ENCODE assay signal across 8 mouse cellular contexts in the genomic region with DNA sequence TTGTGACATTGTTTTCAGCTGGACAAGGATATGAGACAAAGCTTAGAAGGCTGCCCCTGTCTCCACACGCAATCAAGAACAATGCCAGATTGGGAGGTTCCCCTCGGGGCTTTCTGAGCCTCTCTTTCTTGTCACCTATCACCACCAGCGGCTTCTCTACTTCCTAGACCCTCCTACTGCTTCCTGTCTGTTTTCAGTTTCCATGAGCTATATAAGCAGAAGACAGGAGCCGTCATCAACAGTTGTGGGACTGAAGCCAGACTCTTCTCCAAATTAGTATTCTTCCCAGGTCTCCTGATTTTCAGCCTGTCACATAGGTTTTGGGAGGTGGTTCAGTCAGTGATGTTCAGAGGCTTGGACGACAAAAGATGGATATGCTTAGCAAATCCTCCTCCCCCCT. TPM values are rescaled to one million over a fixed set of nuclear protein-coding genes. Genes with fewer than 3 reads are reported as not detected.
DNase-seq lines count a peak whose midpoint lies in the region; ATAC-seq and TF ChIP-seq lines count a peak whose summit lies in the region.

No protein-coding gene starts in this region.

- no peaks in the 10 kb centered on the region for H3K36me3 ChIP-seq in heart, embryonic 11.5 days (ENCODE audit: control insufficient read depth, insufficient read depth, low read length)
- no peaks in the 10 kb centered on the region for H3K36me3 ChIP-seq in kidney, embryonic 15.5 days
- no peaks in the 10 kb centered on the region for H3K36me3 ChIP-seq in myocyte (ENCODE audit: control insufficient read depth, insufficient read depth)

- no peak overlapping the region for H3K4me3 ChIP-seq in cerebellum, adult 2 months (replicated peaks; ENCODE audit: insufficient read depth, low read depth, low read length)
- H3K4me3 ChIP-seq in heart, embryonic 11.5 days (ENCODE audit: low read depth, low read length), result no peak overlapping the region
- H3K4me3 ChIP-seq in kidney, embryonic 15.5 days (replicated peaks), result no peak overlapping the region
- H3K4me3 ChIP-seq in myocyte, result no peak overlapping the region

- H3ac ChIP-seq in myocyte (ENCODE audit: control insufficient read depth, insufficient read length), result no peak overlapping the region

- H3K79me2 ChIP-seq in myocyte (ENCODE audit: control insufficient read depth, insufficient read depth), result no peaks in the 10 kb centered on the region

- peak overlapping the region; percentile 38 for H3K4me2 ChIP-seq in heart, embryonic 11.5 days
- peak overlapping the region; percentile 16; the same call in 1 of the 2 replicates for H3K4me2 ChIP-seq in kidney, embryonic 15.5 days
- peak overlapping the region; percentile 51 for H3K4me2 ChIP-seq in myocyte (ENCODE audit: low read depth)

- no peak for ATAC-seq in heart, embryonic 11.5 days (replicated peaks; ENCODE audit: insufficient number of reproducible peaks, low FRiP score, low TSS enrichment)
- ATAC-seq in kidney, embryonic 15.5 days (replicated peaks; ENCODE audit: low FRiP score), result no peak

- 2% methylated on average over 5 of the region's 5 CpGs for WGBS in cerebellum, adult 2 months
- 34% methylated on average over 5 of the region's 5 CpGs for WGBS in heart, embryonic 11.5 days (ENCODE audit: insufficient replicate concordance)
- 39% methylated on average over 5 of the region's 5 CpGs for whole genome bisulfite sequencing in kidney, embryonic 15.5 days

- no peak for TF ChIP-seq POLR2A in cerebellum, adult 2 months (IDR thresholded peaks at IDR 0.05; ENCODE audit: borderline replicate concordance, insufficient read depth, low read length)
- TF ChIP-seq POLR2A in myocyte (IDR thresholded peaks at IDR 0.05; ENCODE audit: insufficient read length, low read depth), result no peak

- 0 out of 2 replicates have a peak overlapping the region, but pooled peaks have one; percentile 5 for H3K9ac ChIP-seq in heart, embryonic 11.5 days (ENCODE audit: low read depth, low read length)
- no peak overlapping the region for H3K9ac ChIP-seq in kidney, embryonic 15.5 days

- H3K9me3 ChIP-seq in heart, embryonic 11.5 days (replicated peaks; ENCODE audit: control insufficient read depth, low read length), result no peaks in the 10 kb centered on the region; the same call in 1 of the 2 replicates
- 0 out of 2 replicates have a peak, but pooled peaks cover 1% of the 10 kb centered on the region for H3K9me3 ChIP-seq in kidney, embryonic 15.5 days (replicated peaks)

- H3K27me3 ChIP-seq in cerebellum, adult 2 months (ENCODE audit: control insufficient read depth, insufficient read depth, low read length), result no peaks in the 10 kb centered on the region
- no peaks in the 10 kb centered on the region for H3K27me3 ChIP-seq in heart, embryonic 11.5 days (ENCODE audit: control insufficient read depth, insufficient read depth, low read length)
- H3K27me3 ChIP-seq in kidney, embryonic 15.5 days, result no peaks in the 10 kb centered on the region
- H3K27me3 ChIP-seq in myocyte (ENCODE audit: control insufficient read depth, insufficient read depth, insufficient read length), result peaks cover 6% of the 10 kb centered on the region

- no peak for TF ChIP-seq CTCF in cerebellum, adult 2 months (IDR thresholded peaks at IDR 0.05; ENCODE audit: borderline replicate concordance, insufficient read depth, low read depth, low read length)

- no peaks in the 10 kb centered on the region for H3K4me1 ChIP-seq in cerebellum, adult 2 months (ENCODE audit: control insufficient read depth, insufficient read depth, low read length)
- H3K4me1 ChIP-seq in heart, embryonic 11.5 days (ENCODE audit: control insufficient read depth, insufficient read depth, low read length), result no peaks in the 10 kb centered on the region
- no peaks in the 10 kb centered on the region; the same call in 1 of the 2 replicates for H3K4me1 ChIP-seq in kidney, embryonic 15.5 days

- no peak overlapping the region for H3K27ac ChIP-seq in cerebellum, adult 2 months (ENCODE audit: insufficient read depth, low read length)
- no peak overlapping the region for H3K27ac ChIP-seq in heart, embryonic 11.5 days (ENCODE audit: low read depth, low read length)
- peak overlapping the region; percentile 48; the same call in 1 of the 2 replicates for H3K27ac ChIP-seq in kidney, embryonic 15.5 days

- DNase-seq in cerebellum, postnatal 10 days, result peak; percentile 19 to 21
- DNase-seq in cerebellum, adult 2 months, result no peak
- peak; percentile 79 for DNase-seq in CD4-positive, CD25-positive, alpha-beta regulatory T cell, adult 2 months (ENCODE audit: low read depth, low spot score)
- DNase-seq in urinary bladder, postnatal 14 days (ENCODE audit: low spot score), result no peak
- DNase-seq in gastrocnemius, postnatal 25 days, result no peak

TF ChIP-seq in myocyte, 11 proteins besides CTCF, POLR2A, EP300 and RAD21:
- no peak for TF ChIP-seq E2F4 (IDR thresholded peaks at IDR 0.05; ENCODE audit: insufficient read depth)
- no peak for TF ChIP-seq POLR2AphosphoS2 (IDR thresholded peaks at IDR 0.05; ENCODE audit: insufficient read length, low read depth)
- no peak for TF ChIP-seq TCF3 (IDR thresholded peaks at IDR 0.05; ENCODE audit: insufficient read length, low read depth)
- TF ChIP-seq MYOD1 (IDR thresholded peaks at IDR 0.05; ENCODE audit: control insufficient read depth in 1 of 3, insufficient read length in 2 of 3, low read depth in 2 of 3), result no peak
- no peak for TF ChIP-seq SRF (IDR thresholded peaks at IDR 0.05; ENCODE audit: control insufficient read depth, insufficient read length, low read depth)
- no peak for TF ChIP-seq REST (IDR thresholded peaks at IDR 0.05; ENCODE audit: insufficient read depth, insufficient read length)
- no peak for TF ChIP-seq TCF12 (IDR thresholded peaks at IDR 0.05; ENCODE audit: insufficient read depth, poor library complexity, severe bottlenecking)
- no peak for TF ChIP-seq USF1 (IDR thresholded peaks at IDR 0.05; ENCODE audit: low read depth)
- no peak for TF ChIP-seq MYOG (IDR thresholded peaks at IDR 0.05; ENCODE audit: control insufficient read depth in 1 of 3, insufficient read depth in 1 of 3, insufficient read length in 2 of 3, low read depth in 2 of 3)
- no peak for TF ChIP-seq MAX (IDR thresholded peaks at IDR 0.05; ENCODE audit: low read depth)
- no peak for TF ChIP-seq CEBPB (IDR thresholded peaks at IDR 0.05; ENCODE audit: insufficient read depth, poor library complexity, severe bottlenecking)

RNA-seq across cellular contexts. Expression of a gene that starts 47.6 kb away (rescaled TPM):
- polyA plus RNA-seq in cerebellum, adult 2 months (2012; rRNA removed), result 9.5 and 10.5 TPM in 2 replicates
- polyA plus RNA-seq in heart, embryonic 11.5 days (2014; fragmentation: Nextera tagmentation; extraction: Ambion mirVana), result 18.6 and 19.4 TPM in 2 replicates
- 25.1 TPM in 2 replicates for polyA plus RNA-seq in kidney, embryonic 15.5 days (2015; fragmentation: Nextera tagmentation; extraction: Ambion mirVana)
- polyA plus RNA-seq in myocyte (2012; fragmentation: generic; extraction: Trizol), result 15.4 TPM
- total RNA-seq in gastrocnemius, postnatal 25 days (2021), result 1 to 10 TPM; 6.2 to 7.2 TPM

Comparison
In these comparisons a context has a peak if more than half of its experiments do, and no peak if none do; other contexts are left out.
1. DNase-seq: peak in cerebellum, postnatal 10 days (2 of 2) and CD4-positive, CD25-positive, alpha-beta regulatory T cell, adult 2 months (single experiment); none in cerebellum, adult 2 months (0 of 2), urinary bladder, postnatal 14 days (single experiment) and gastrocnemius, postnatal 25 days (single experiment).
2. Peak in every context shown above with its lines, with median percentiles within 50 percentile points of each other: H3K4me2 ChIP-seq.